Mouse (Mus musculus) embryonic facial prominence, embryonic 13.5 days (tissue): ENCODE measurements at regions not wholly inside any gene's neighbourhood (a gene's known extent, or its start where the extent isn't known, plus 50 kb on each side); places are given as distances from the start of the nearest gene placed in this dataset.

Experiments
- ATAC-seq: fragments of 200-750 bp; cut with Nextera tagmentation; 2 replicates; pipeline ENCODE4 v1.8.0; 2017; ENCODE audit warnings: low read depth; ENCODE audit not compliant: insufficient number of reproducible peaks, insufficient read depth, low FRiP score, low TSS enrichment
- H3K27ac ChIP-seq: fragments of 300-500 bp; sonication (generic); 2 replicates; pipeline ENCODE4 v1.5.1; 2015; ENCODE audit warnings: moderate library complexity, mild to moderate bottlenecking, inconsistent platforms
- H3K27me3 ChIP-seq: fragments of 300-500 bp; sonication (generic); 2 replicates; pipeline ENCODE4 v1.6.1; 2015; ENCODE audit warnings: mild to moderate bottlenecking, inconsistent platforms
- H3K36me3 ChIP-seq: fragments of 300-500 bp; sonication (generic); 2 replicates; pipeline ENCODE4 v1.6.1; 2015; ENCODE audit warnings: mild to moderate bottlenecking, inconsistent platforms
- H3K4me1 ChIP-seq: fragments of 300-500 bp; sonication (generic); 2 replicates; pipeline ENCODE4 v1.6.1; 2015; ENCODE audit warnings: inconsistent platforms
- H3K4me2 ChIP-seq: fragments of 300-500 bp; sonication (generic); 2 replicates; pipeline ENCODE4 v1.6.1; 2015; ENCODE audit warnings: moderate library complexity, mild to moderate bottlenecking, inconsistent platforms
- H3K4me3 ChIP-seq: fragments of 300-500 bp; sonication (generic); 2 replicates; pipeline ENCODE4 v1.5.1; 2015; ENCODE audit warnings: mild to moderate bottlenecking, inconsistent platforms
- H3K9ac ChIP-seq: fragments of 300-500 bp; sonication (generic); 2 replicates; pipeline ENCODE4 v1.6.1; 2015; ENCODE audit warnings: mild to moderate bottlenecking, inconsistent platforms
- H3K9me3 ChIP-seq: fragments of 300-500 bp; sonication (generic); 2 replicates; pipeline ENCODE4 v1.6.1; 2016; ENCODE audit warnings: inconsistent platforms
- WGBS: fragments of 180-500 bp; shearing (Covaris S2); methylation state at CpG from one replicate; pipeline ENCODE4 v1.1.7; 2015; ENCODE audit warnings: mixed read lengths; 5-methylcytosine and 5-hydroxymethylcytosine counted together

DNA sequence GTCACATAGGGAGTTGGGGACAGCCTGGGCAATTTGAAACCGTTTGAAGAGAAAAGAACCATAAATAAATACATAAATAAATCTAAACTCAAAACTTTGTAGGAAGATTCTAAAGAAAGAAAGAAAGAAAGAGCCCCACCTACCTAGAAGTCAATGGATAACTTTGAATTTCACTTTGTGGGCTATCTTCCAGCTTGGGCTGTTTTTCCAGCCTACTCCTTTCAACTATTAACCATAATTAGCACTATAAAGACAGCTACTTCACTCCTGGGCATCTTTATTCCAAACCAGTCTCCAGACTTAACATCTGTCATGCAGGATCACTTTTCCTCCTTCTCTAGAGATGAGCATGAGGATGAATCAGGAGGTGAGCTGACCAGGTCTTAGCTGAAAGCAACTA, 77.6 kb upstream of the Plekhg1 start:
- ATAC-seq: no peak

DNA sequence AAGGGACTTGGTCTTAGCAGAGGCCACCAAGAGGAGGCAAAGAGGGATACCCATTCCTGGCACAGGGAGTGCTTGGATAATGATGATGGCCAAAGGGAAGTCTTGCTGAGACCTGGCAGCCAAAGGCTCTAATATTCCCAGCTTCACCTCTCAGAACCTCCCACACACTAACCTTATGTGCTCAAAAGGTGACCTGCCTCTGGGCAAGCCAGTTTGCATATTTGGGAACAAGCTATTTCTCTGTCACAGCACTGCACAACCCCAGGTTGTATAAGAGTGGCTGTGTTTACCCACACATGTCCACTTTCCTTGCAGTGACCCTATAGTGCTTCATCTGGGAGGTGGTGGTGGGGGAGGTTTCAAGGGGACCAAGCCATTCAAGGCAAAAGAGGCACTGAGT, 76.9 kb upstream of the Plekhg1 start:
- no peak overlapping the region for H3K27ac ChIP-seq
- no peaks in the 10 kb centered on the region for H3K36me3 ChIP-seq
- no peak overlapping the region for H3K9ac ChIP-seq
- no peaks in the 10 kb centered on the region for H3K9me3 ChIP-seq
- H3K4me2 ChIP-seq: no peak overlapping the region
- no peaks in the 10 kb centered on the region for H3K4me1 ChIP-seq
- H3K4me3 ChIP-seq: no peak overlapping the region
- H3K27me3 ChIP-seq: no peaks in the 10 kb centered on the region
- ATAC-seq: no peak

More for the DNA sequence above, 77.6 kb upstream of the Plekhg1 start:
- Histone ChIP-seq H3K27me3 (no peaks in the 10 kb centered on the region), H3K9ac (no peak overlapping the region), H3K4me3 (no peak overlapping the region), H3K36me3 (no peaks in the 10 kb centered on the region), H3K4me2 (no peak overlapping the region), H3K4me1 (no peaks in the 10 kb centered on the region), H3K9me3 (no peaks in the 10 kb centered on the region), H3K27ac (no peak overlapping the region)
- 67% methylated on average over 1 of the region's 1 CpGs for WGBS

DNA sequence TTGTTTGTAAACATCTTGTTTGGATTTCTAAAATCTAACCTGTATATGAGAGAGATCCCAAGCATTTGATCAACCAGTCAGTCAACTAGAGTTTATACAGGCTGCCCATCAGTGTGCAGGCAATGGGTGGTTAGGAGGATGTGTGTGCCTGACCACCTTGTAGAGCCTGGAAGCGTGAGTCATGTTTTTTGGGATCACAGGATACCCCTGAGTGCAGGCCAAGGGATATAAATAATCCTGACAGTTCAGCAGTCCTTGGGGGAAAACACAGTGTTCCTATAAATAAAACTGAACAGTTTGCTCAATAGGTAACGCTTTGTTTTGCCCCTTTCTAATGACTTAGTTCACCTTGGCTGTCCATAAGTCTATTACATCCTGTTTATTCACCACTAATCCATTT, 55.7 kb upstream of the Plekhg1 start:
- Histone ChIP-seq H3K27me3 (no peaks in the 10 kb centered on the region), H3K9ac (no peak overlapping the region), H3K4me3 (no peak overlapping the region), H3K36me3 (no peaks in the 10 kb centered on the region), H3K4me2 (no peak overlapping the region), H3K9me3 (no peaks in the 10 kb centered on the region; the same call in 1 of the 2 replicates), H3K4me1 (peaks cover 3% of the 10 kb centered on the region; the same call in 1 of the 2 replicates), H3K27ac (no peak overlapping the region)
- ATAC-seq: no peak
- 74% methylated on average over 2 of the region's 2 CpGs for WGBS
